Mouse (Mus musculus) embryonic facial prominence, embryonic 15.5 days (tissue): ENCODE measurements around the gene Prss38. TPM values are rescaled to one million over a fixed set of nuclear protein-coding genes. Genes with fewer than 3 reads are reported as not detected.

Experiments used
- ATAC-seq: fragments of 200-750 bp; cut with Nextera tagmentation; 2 replicates; pipeline ENCODE4 v1.8.0; 2017; ENCODE audit warnings: low read depth, moderate TSS enrichment; ENCODE audit not compliant: insufficient number of reproducible peaks, low FRiP score, low TSS enrichment
- H3K27ac ChIP-seq: fragments of 300-500 bp; sonication (generic); replicated peaks from 2 replicates; pipeline ENCODE4 v1.5.1; 2015; ENCODE audit warnings: mild to moderate bottlenecking, inconsistent platforms
- H3K27me3 ChIP-seq: fragments of 300-500 bp; sonication (generic); 2 replicates; pipeline ENCODE4 v1.6.1; 2015; ENCODE audit warnings: inconsistent platforms
- H3K36me3 ChIP-seq: fragments of 300-500 bp; sonication (generic); 2 replicates; pipeline ENCODE4 v1.6.1; 2015; ENCODE audit warnings: mild to moderate bottlenecking, inconsistent platforms
- H3K4me1 ChIP-seq: fragments of 300-500 bp; sonication (generic); 2 replicates; pipeline ENCODE4 v1.6.1; 2015; ENCODE audit warnings: inconsistent platforms
- H3K4me2 ChIP-seq: fragments of 300-500 bp; sonication (generic); replicated peaks from 2 replicates; pipeline ENCODE4 v1.6.1; 2015; ENCODE audit warnings: mild to moderate bottlenecking, inconsistent platforms
- H3K4me3 ChIP-seq: fragments of 300-500 bp; sonication (generic); replicated peaks from 2 replicates; pipeline ENCODE4 v1.5.1; 2015; ENCODE audit warnings: mild to moderate bottlenecking, inconsistent platforms
- H3K9ac ChIP-seq: fragments of 300-500 bp; sonication (generic); 2 replicates; pipeline ENCODE4 v1.6.1; 2015; ENCODE audit warnings: inconsistent platforms
- H3K9me3 ChIP-seq: fragments of 300-500 bp; sonication (generic); replicated peaks from 2 replicates; pipeline ENCODE4 v1.6.1; 2016; ENCODE audit warnings: inconsistent platforms
- WGBS: fragments of 180-500 bp; shearing (Covaris S2); methylation state at CpG from one replicate; pipeline ENCODE4 v1.1.7; 2015; 5-methylcytosine and 5-hydroxymethylcytosine counted together
- polyA plus RNA-seq: library from polyadenylated mRNA; unstranded; fragments of >200 nt; fragmentation: Nextera tagmentation; extraction: Ambion mirVana; gene quantifications from 2 replicates; pipeline ENCODE4 v1.2.1, GENCODE M21; 2015

Prss38 gene
- polyA plus RNA-seq = not detected in 2 replicates

DNA sequence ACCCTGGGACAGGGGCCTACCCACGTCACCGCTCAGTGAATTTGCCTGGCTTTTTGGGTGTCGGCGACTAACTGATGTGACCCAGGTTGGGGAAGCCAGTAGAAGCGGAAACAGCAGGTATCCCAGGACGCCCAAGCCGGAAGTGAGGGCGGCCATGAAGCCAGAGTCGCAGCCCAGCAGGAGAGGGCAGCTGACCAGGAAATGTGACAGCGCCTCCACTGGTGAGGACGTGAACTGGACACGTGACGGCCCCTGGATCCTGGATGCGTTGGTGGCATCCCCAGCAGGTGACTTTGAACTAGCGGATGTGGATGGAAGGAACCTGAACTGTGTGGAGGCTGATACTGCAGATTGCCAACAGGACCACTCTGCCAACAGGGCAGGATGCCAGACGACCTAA lies at the start of gene Prss38:
Gene Prss38, minus strand, starts transcription at position 183 of the 400 bp plus-strand sequence.
- no peaks in the 10 kb centered on the region for H3K36me3 ChIP-seq
- no peak within 1 kb of the TSS for H3K27ac ChIP-seq
- peaks cover 11% of the 10 kb centered on the region; the same call in 1 of the 2 replicates for H3K4me1 ChIP-seq
- H3K27me3 ChIP-seq = no peaks in the 10 kb centered on the region
- no peaks in the 10 kb centered on the region for H3K9me3 ChIP-seq
- no peak within 1 kb of the TSS for H3K4me2 ChIP-seq
- no peak for ATAC-seq
- H3K4me3 ChIP-seq = no peak within 1 kb of the TSS
- no peak within 1 kb of the TSS for H3K9ac ChIP-seq
- WGBS = 81% methylated on average over 16 of the region's 16 CpGs

DNA sequence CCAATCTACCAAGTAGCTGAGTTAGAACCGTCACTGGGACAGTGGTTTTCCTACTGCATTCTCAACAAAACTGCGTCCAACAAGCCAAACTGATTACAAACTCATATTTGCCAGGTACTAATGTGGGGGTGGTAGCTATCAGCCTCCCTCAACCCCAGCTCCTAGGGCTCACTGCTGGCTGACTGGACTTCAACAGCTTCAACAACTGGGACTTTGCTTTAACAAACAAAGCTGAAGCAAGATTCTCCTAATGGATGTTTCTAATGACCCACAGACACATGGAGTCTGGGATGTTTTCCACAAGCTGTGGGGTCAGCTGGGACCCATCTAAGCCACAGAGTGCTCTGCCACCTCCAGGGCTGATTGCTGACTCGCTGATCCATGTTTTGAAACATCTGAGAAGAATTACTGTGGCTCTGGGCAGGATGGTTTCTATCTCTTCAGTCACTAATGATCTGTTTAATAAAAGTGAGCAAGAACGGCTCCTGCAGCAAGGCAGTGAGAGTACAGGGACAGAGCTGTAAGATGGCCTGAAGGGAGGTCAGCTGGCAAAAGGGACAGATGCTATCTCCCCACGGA lies 47.6 kb upstream of the Prss38 start:
- peaks cover 49% of the 10 kb centered on the region for H3K36me3 ChIP-seq
- peaks cover 57% of the 10 kb centered on the region for H3K4me1 ChIP-seq
- H3K4me3 ChIP-seq = no peak overlapping the region
- H3K9ac ChIP-seq = no peak overlapping the region
- H3K9me3 ChIP-seq = no peaks in the 10 kb centered on the region
- H3K27ac ChIP-seq = 0 out of 2 replicates have a peak overlapping the region, but pooled peaks have one; percentile 9
- no peak for ATAC-seq
- H3K27me3 ChIP-seq = no peaks in the 10 kb centered on the region
- WGBS = 46% methylated on average over 5 of the region's 5 CpGs
- no peak overlapping the region for H3K4me2 ChIP-seq

GRCm38 (mm10) chr11:59421967-59422366 lies 46.5 kb upstream of the Prss38 start:
- no peak for ATAC-seq
- H3K9ac ChIP-seq = no peak overlapping the region
- peaks cover 57% of the 10 kb centered on the region for H3K4me1 ChIP-seq
- H3K4me2 ChIP-seq = no peak overlapping the region
- no peaks in the 10 kb centered on the region for H3K9me3 ChIP-seq
- H3K27ac ChIP-seq = no peak overlapping the region
- WGBS = 92% methylated on average over 2 of the region's 2 CpGs
- H3K4me3 ChIP-seq = no peak overlapping the region
- H3K36me3 ChIP-seq = peaks cover 43% of the 10 kb centered on the region
- H3K27me3 ChIP-seq = no peaks in the 10 kb centered on the region

DNA sequence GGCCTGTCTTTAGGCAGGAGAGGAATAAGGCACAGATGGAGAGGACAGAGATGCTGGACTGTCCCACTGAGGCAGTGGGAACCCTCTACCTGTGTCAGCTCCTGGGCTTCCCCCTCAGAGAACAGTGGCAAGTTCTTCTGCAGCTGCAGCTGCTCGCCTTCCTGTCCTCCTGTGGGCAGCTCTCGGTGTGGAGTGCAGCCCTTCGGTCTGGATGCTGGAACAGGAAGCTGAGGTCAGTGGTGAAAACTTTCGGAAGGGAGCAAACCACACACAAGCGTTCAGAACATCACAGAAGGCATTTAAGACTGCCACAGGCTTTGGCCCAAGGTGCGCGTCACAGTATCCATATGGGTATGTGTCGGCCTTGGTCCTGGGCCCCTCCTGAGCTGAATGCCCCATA lies 46.0 kb upstream of the Prss38 start:
- H3K9me3 ChIP-seq = no peaks in the 10 kb centered on the region
- no peak overlapping the region for H3K27ac ChIP-seq
- H3K9ac ChIP-seq = no peak overlapping the region
- peaks cover 57% of the 10 kb centered on the region for H3K4me1 ChIP-seq
- peaks cover 38% of the 10 kb centered on the region for H3K36me3 ChIP-seq
- 77% methylated on average over 8 of the region's 8 CpGs for WGBS
- H3K4me2 ChIP-seq = no peak overlapping the region
- ATAC-seq = no peak
- no peak overlapping the region for H3K4me3 ChIP-seq
- no peaks in the 10 kb centered on the region for H3K27me3 ChIP-seq

DNA sequence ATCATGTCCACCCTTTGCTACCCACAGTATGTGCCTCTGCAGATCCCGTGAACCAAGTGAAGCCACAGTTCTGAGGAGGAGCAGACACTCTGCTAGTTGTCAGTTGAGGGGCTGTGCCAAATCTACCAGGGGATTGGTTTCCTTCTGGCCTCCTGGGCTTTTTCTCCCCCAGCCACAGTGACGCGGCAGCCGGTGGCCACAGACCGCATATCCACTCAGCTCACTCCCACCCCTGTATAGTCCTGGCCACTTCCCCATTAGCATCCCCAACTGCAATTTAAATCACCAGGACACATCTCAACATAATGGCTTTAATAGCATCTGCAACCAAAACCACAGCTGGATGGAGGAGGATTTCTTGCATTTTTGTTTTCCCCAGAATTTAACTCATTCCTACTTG lies 43.3 kb upstream of the Prss38 start:
- H3K9ac ChIP-seq = no peak overlapping the region
- 15% methylated on average over 5 of the region's 5 CpGs for WGBS
- peak; percentile 86 for ATAC-seq
- no peaks in the 10 kb centered on the region for H3K9me3 ChIP-seq
- H3K36me3 ChIP-seq = peaks cover 35% of the 10 kb centered on the region
- no peak overlapping the region for H3K4me3 ChIP-seq
- H3K4me2 ChIP-seq = 0 out of 2 replicates have a peak overlapping the region, but pooled peaks have one; percentile 10
- H3K27ac ChIP-seq = peak overlapping the region; percentile 72
- H3K4me1 ChIP-seq = peaks cover 54% of the 10 kb centered on the region
- H3K27me3 ChIP-seq = no peaks in the 10 kb centered on the region

GRCm38 (mm10) chr11:59412999-59413863 lies 37.8 kb upstream of the Prss38 start:
- H3K4me3 ChIP-seq = no peak overlapping the region
- H3K4me1 ChIP-seq = peaks cover 54% of the 10 kb centered on the region
- H3K27me3 ChIP-seq = no peaks in the 10 kb centered on the region
- WGBS = 53% methylated on average over 13 of the region's 13 CpGs
- H3K9ac ChIP-seq = no peak overlapping the region
- H3K4me2 ChIP-seq = no peak overlapping the region
- peak overlapping the region; percentile 52 for H3K27ac ChIP-seq
- peaks cover 20% of the 10 kb centered on the region for H3K36me3 ChIP-seq
- ATAC-seq = no peak
- no peaks in the 10 kb centered on the region for H3K9me3 ChIP-seq

DNA sequence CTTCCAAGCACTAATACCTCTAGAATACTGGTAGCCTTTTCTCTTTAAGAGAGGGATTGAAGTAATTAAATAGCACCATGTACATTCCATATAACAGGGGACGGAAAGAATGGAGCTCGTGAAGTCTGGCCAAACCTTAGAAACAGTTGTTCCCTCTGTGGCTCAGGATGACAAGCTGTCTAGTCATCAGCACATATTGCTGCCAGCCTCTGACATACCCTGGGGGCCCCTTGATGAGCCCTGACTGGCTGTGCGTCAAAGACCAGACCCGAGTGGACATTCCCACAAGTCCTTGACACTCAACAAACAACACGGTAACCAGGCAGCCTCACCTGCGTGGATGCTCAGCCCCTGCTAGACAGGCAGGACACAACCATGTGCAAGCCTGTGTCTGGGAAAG lies 36.6 kb upstream of the Prss38 start:
- Histone ChIP-seq H3K9me3 (no peaks in the 10 kb centered on the region), H3K27ac (peak overlapping the region; percentile 52), H3K4me1 (peaks cover 53% of the 10 kb centered on the region), H3K36me3 (peaks cover 26% of the 10 kb centered on the region), H3K9ac (no peak overlapping the region), H3K4me3 (no peak overlapping the region), H3K27me3 (no peaks in the 10 kb centered on the region), H3K4me2 (no peak overlapping the region)
- no peak for ATAC-seq
- 40% methylated on average over 6 of the region's 6 CpGs for WGBS

GRCm38 (mm10) chr11:59410851-59411250 lies 35.4 kb upstream of the Prss38 start:
- Histone ChIP-seq H3K36me3 (peaks cover 36% of the 10 kb centered on the region), H3K4me2 (no peak overlapping the region), H3K27me3 (no peaks in the 10 kb centered on the region), H3K9me3 (no peaks in the 10 kb centered on the region), H3K4me3 (no peak overlapping the region), H3K9ac (no peak overlapping the region), H3K27ac (peak overlapping the region; percentile 53), H3K4me1 (peaks cover 53% of the 10 kb centered on the region)
- 62% methylated on average over 2 of the region's 2 CpGs for WGBS
- ATAC-seq = no peak

DNA sequence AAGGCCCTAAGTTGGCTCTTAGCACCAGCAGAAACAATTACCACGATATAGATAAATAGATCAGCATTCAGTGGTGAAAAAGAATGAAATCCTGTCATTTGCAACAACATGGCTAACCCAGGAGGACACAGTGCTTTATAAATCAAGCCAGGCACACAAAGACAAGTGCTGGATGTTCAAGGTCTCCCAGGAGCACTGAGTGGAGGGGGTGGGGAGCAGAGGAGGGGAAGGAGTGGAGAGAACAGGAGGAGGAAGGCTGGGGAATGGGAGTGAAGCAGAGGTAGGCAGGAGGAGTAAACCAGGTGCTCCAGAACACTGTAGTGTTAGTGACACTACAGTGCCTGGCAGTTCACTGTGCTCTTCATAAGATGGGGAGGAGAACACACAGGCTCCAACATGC lies 30.3 kb upstream of the Prss38 start:
- no peak for ATAC-seq
- Histone ChIP-seq H3K4me1 (peaks cover 25% of the 10 kb centered on the region), H3K4me2 (no peak overlapping the region), H3K9me3 (no peaks in the 10 kb centered on the region), H3K4me3 (no peak overlapping the region), H3K27me3 (no peaks in the 10 kb centered on the region), H3K36me3 (peaks cover 37% of the 10 kb centered on the region), H3K9ac (no peak overlapping the region), H3K27ac (no peak overlapping the region)
- WGBS = 79% methylated on average over 1 of the region's 1 CpGs

DNA sequence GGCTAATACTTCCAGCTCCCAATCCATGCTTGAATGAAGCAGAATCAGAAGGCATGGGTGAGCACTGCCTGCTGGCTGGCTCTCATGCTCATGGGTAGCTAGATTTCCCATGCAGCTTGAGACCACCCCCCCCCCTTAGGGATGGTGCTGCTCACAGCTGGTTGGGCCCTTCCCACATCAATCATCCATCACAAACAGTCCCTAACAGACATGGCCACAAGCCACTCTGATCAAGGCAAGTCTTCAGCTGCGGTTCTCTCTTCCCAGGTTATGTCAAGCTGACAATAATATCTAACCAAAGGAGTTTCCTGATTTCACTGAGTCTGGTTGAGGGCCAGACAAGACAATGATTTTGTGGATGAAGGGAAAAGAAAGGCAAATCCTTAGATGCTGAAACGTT lies 25.4 kb upstream of the Prss38 start:
- WGBS = 57% methylated on average over 2 of the region's 2 CpGs
- no peaks in the 10 kb centered on the region for H3K27me3 ChIP-seq
- H3K4me3 ChIP-seq = no peak overlapping the region
- no peak for ATAC-seq
- no peak overlapping the region for H3K4me2 ChIP-seq
- H3K36me3 ChIP-seq = peaks cover 9% of the 10 kb centered on the region; the same call in 1 of the 2 replicates
- peak overlapping the region; percentile 91 for H3K27ac ChIP-seq
- H3K9ac ChIP-seq = no peak overlapping the region
- H3K4me1 ChIP-seq = peaks cover 42% of the 10 kb centered on the region
- H3K9me3 ChIP-seq = no peaks in the 10 kb centered on the region

GRCm38 (mm10) chr11:59399830-59400229 lies 24.4 kb upstream of the Prss38 start:
- no peak overlapping the region for H3K4me2 ChIP-seq
- H3K27me3 ChIP-seq = no peaks in the 10 kb centered on the region
- H3K36me3 ChIP-seq = 0 out of 2 replicates have a peak, but pooled peaks cover 2% of the 10 kb centered on the region
- H3K4me3 ChIP-seq = no peak overlapping the region
- no peaks in the 10 kb centered on the region for H3K9me3 ChIP-seq
- peak overlapping the region; percentile 91 for H3K27ac ChIP-seq
- no peak overlapping the region for H3K9ac ChIP-seq
- ATAC-seq = peak; percentile 65; the same call in 1 of the 2 replicates
- WGBS = 32% methylated on average over 8 of the region's 8 CpGs
- H3K4me1 ChIP-seq = peaks cover 43% of the 10 kb centered on the region
